Mouse (Mus musculus) ovary, postnatal 14 days (tissue): ENCODE results near the gene Tmem102.

Experiments
- DNase-seq: peaks from one replicate; pipeline ENCODE4 v3.0.0; 2022; ENCODE audit warnings: low spot score

Gene Tmem102

GRCm38 (mm10) chr11:69787306-69787705 is 18.1 kb downstream of the Tmem102 start:
- DNase-seq, result no peak

- no peak for DNase-seq
These were observed 20.6 kb downstream of the Tmem102 start for GRCm38 (mm10) chr11:69784793-69785272.

DNA sequence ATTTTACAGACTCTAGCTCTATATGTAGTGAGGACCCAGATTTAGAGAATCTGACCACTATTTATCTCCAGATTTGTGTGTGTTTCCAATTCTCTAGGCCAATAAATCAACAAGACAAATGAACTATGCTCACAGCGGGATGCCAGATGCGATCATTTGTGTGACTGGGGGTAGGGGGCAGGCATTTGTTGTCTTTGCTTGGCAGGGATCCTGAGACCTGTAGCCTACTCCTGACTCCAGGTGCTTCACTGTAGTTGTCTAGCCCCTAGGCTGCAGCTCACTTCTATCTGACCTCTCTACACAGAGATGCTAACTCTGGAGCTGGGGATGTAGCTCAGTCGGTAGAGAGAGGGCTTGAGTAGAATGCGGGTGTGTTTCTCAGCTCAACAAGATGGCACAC is 23.6 kb downstream of the Tmem102 start:
- DNase-seq, result no peak

DNA sequence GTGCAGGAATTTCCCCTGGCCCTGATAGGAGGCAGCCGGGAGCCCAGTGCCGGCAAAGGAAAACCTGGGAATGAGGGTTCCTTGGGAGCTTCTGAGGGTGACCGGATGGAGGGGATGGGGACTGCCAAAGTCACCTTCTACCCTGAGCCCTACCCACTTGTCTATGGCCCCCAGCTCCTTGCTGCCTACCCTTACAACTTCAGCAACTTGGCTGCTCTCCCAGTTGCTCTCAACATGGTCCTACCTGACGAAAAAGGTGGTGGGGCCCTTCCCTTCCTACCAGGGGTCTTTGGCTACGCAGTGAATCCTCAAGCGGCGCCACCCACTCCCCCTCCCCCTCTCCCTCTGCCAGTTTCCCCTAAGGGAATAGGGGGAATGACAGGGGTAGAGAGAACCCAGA is 26.4 kb downstream of the Tmem102 start:
- DNase-seq, result no peak

GRCm38 (mm10) chr11:69778258-69778982 is 27.0 kb downstream of the Tmem102 start:
- no peak for DNase-seq

DNA sequence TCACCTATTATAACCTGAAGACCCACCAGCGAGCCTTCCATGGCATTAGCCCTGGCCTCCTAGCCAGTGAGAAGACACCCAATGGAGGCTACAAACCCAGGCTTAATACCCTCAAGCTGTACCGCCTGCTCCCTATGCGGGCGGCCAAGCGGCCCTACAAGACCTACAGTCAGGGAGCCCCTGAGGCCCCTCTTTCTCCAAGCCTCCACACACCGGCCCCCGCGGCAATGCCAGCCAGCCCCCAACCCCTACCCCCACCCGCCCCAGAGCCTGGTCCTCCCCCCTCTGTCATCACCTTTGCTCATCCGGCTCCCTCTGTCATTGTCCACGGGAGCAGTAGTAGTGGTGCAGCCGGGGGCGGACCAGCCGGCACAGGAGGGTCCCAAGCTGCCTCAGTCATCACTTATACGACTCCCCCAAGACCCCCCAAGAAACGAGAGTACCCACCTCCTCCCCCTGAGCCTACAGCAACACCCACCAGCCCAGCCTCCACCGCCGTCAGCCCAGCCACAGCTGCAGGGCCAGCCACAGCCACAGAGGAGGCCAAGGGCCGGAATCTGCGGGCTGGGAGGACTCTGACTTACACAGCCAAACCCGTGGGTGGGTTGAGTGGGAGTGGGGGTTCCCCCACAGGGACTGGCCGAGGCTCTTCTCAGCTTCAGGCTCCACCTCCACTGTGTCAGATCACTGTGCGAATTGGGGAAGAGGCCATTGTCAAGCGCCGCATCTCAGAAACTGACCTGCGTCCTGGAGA is 27.7 kb downstream of the Tmem102 start:
- no peak for DNase-seq

- no peak for DNase-seq
These were observed 28.9 kb downstream of the Tmem102 start for GRCm38 (mm10) chr11:69776488-69776887.

DNA sequence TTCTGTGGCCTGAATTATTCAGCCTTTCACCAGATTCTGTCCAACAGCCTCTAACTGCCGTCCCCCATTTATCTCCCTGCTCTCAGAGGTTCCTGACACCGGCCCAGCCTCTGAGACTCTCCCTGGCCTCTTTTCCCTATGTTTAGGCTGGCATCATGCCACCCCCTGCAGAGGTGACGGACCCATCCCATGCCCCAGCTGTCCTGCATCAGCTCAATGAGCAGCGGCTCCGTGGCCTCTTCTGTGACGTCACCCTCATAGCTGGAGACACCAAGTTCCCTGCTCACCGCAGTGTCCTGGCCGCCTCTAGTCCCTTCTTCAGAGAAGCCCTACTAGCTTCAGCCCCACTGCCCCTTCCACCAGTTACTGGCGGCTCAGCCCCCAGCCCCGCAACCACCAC is 29.7 kb downstream of the Tmem102 start:
- DNase-seq, result no peak

DNA sequence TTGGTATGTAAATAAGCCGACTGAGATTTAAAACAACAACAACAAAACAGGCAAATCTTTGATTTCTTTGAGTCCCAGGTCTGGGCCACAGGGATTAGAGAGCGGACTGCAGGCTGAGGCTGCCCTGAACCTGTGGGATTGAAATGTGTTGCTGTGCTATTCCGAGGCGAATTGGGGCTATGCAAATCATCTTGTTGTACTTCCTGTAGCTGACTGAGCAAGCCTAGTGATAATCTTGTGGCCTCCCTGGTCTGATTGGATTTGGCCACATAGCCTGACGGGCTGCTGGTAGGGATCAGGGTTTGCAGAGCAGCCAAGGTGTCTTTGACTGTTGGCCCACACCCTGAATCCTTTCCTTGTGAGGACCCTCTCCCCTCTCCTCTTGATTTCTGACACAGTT is 30.5 kb downstream of the Tmem102 start:
- DNase-seq, result no peak

DNA sequence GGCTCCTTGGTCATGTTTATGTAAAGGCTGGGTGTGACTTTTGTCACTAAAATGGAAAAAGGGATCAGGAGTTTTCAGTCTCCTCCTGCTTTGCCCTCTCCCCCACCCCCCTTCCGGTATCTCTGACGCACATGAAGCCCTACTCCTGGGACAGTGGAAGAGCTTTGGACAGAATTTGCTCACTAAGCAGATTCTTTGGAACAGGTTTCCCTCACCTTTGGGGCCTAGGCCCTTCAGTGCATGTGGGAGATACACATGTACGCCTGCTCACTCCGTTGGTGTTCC is 37.9 kb downstream of the Tmem102 start:
- no peak for DNase-seq

DNA sequence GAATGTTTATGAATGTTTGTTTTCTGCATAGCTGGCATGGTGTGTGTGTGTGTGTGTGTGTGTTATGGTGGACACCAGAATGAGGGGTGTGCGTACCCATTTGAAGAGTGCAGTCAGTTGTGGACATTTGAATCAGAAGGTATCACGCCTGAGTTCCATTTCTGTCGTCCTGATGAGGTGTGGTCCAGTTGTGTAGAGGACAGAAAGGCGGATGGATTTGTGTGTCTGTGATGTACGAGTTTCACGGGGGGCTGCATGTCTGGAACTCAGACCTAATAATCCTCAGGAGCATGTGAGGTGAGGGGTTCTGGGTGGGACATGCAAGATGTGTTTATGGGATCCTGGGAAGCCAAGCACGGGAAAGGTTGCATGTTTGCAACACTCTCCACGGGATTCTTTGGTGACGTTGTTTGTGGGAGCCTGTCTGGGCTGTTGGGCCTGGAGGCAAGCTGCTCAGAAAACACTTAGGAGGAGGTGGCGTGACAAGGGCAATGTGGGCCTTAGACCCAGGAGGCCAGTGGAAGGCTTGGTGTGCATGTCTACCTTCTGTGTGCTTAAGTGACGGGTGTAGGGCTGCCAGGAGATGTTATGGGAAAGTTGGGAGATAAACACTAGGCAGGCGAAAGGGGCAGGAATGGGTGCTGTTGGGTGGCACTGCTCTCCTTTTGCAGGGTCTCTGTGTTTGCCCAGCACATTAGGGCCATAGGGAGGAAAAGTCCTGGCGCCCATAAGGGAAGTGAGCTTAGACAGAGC is 38.4 kb downstream of the Tmem102 start:
- DNase-seq, result no peak

- DNase-seq, result peak; percentile 55
These were observed 39.3 kb downstream of the Tmem102 start for GRCm38 (mm10) chr11:69766126-69766609.

DNA sequence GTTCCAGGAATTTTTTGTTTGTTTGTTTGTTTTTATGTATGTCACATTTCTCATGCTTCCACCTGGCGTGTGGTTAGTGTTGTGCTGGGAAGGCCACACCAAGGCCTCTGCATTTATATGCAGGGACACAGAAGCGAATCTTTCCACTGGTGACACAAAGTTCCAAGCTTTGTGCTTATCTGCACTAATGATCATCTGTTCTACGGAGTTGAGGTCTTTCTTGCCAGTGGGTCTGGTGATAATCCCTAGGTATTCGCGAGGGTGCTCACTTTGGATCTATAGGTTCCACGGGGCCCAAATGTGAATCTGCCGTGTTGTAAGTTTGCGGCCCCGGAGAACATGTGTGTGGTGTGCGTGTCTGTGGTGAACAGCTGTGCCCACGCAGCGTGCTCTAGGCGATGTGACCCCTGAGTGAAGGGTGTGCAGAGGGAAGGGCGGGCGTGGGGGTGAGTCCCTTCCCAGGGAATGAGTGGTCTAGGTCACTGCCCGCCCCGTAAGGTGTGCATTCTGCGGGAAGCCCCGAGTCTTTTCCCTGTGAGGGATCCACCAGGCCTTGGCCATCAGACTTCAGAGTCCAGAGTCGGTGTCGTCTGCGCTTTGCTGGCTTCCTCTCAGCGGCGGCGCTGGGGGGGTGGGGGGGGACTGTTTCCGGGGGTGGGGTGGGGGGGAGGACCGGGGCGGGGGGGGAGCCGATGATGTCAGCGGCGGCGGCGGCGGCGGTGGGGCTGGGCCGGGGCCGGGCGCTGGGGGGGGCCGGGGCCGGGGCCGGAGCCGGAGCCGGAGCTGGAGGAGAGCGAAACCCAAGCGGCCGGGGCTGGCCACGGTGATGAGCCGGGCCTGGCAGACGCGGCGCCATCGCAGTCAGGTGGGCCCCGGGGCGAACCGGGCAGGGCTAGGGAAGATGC is 40.0 kb downstream of the Tmem102 start, which contains the start of gene Zbtb4:
Gene Zbtb4 (plus strand): TSS at position 692 of the 905 bp plus-strand sequence.
- peak; percentile 34 for DNase-seq

- no peak for DNase-seq
These were observed 41.9 kb downstream of the Tmem102 start for GRCm38 (mm10) chr11:69763551-69763950.

GRCm38 (mm10) chr11:69761868-69762267 is 43.6 kb downstream of the Tmem102 start, which contains the start of gene Slc35g3:
Slc35g3 (minus strand) TSS chr11:69761968.
- no peak for DNase-seq

DNA sequence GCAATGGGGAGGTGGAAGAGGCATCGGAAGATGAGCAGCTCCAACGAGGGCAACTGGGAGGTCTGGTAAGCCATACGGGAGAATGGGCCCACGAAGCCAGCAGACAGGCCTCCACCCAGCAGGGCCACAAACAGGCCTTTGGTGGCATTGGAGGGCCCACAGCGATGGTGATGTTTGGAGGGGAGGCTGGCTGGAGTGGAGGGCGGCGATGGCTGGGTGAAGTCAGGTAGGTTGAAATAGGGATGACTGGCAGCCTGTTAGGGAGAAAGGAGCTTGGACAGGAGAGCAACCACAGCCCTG is 44.6 kb downstream of the Tmem102 start:
- no peak for DNase-seq

- DNase-seq, result no peak
These were observed 45.1 kb downstream of the Tmem102 start for GRCm38 (mm10) chr11:69760160-69760900.

DNA sequence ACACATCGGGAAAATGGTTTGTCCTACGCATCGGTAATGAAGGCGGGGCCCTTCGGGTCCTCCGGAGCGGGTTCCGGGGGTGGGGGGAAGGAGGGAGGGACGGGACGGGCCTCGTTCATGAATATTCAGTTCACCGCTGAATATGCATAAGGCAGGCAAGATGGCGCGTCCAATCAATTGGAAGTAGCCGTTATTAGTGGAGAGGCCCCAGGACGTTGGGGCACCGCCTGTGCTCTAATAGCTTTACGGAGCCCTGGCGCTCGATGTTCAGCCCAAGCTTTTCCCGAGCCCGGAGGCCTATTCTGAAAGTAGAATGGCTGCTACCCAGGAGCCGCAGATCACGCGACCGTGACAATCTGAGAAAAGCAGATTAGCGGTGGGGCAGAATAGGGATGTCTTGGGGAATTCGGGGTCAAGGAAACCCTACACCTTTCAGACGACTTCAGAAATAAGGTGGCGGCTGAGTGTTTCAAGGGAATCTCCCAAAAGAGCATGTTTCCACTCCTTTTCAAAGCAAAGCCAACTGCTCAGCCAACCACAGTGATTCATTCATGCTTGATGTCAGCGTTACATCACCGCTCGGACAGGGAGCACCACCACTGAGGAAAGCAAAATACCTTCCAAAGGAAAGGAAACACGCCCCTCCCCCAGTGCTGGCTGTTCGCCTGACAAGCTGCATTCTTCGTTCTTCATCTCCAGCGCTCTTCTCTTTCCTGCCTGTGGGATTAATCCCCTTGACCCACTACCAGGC is 46.3 kb downstream of the Tmem102 start:
- DNase-seq, result peak; percentile 63

- peak; percentile 99 for DNase-seq
These were observed 46.9 kb downstream of the Tmem102 start, which contains the start of gene Polr2a for GRCm38 (mm10) chr11:69758478-69758970. Polr2a (minus strand) TSS chr11:69758637.

DNA sequence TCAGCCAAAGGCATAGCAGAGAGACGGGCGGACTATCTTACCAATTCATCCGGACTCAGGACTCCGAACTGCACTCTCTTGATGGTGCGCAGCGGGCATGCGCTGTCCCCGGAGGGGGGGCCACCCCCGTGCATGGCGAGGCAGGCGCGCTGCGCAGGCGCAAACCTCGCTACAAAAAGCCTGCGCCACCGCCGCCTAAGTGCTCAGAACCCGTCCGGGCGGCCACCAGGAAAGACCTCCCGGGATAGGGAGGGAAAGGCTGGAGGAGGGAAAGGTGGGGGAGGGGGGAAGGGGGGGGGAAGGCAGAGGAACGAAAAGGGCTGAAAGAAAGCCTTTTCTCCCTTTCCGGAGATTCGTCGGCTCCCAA is 47.4 kb downstream of the Tmem102 start:
- peak; percentile 97 for DNase-seq
